26 mouse cellular contexts compared by ENCODE assay signal in genomic region chr1:164450644-164451043, GRCm38 (mm10). TPM values are rescaled to one million over a fixed set of nuclear protein-coding genes. Genes with fewer than 3 reads are reported as not detected.
A peak's percentile ranks its signal among the peaks of the same experiment; 100 is the strongest.
DNase-seq lines count a peak whose midpoint lies in the region; ATAC-seq and TF ChIP-seq lines count a peak whose summit lies in the region.
"Had no signal": no experiment of that assay in that cellular context is flagged by ENCODE, and none has a peak within 500 bp of the region (broad histone marks: within the 10 kb centered on the region; RNA-seq: fewer than 3 reads in every experiment).

No protein-coding gene starts in this region.

- TF ChIP-seq CTCF in heart, postnatal 0 days (IDR thresholded peaks at IDR 0.05; ENCODE audit: low read depth): no peak
- TF ChIP-seq CTCF in intestine, postnatal 0 days (IDR thresholded peaks at IDR 0.05; ENCODE audit: low read depth): no peak
- no peak for TF ChIP-seq CTCF in thymus, adult 2 months (IDR thresholded peaks at IDR 0.05; ENCODE audit: borderline replicate concordance, control insufficient read depth, extremely low read depth, insufficient read depth, low read length, poor library complexity)

- intact Hi-C loops in heart, postnatal 25 days (cut with DNase I): no loop called here

- peaks cover 45% of the 10 kb centered on the region for H3K36me3 ChIP-seq in heart, postnatal 0 days (replicated peaks; ENCODE audit: control insufficient read depth, insufficient read depth, low read length)
- peaks cover 64% of the 10 kb centered on the region for H3K36me3 ChIP-seq in intestine, postnatal 0 days (ENCODE audit: control insufficient read depth, insufficient read depth)
- peaks cover 7% of the 10 kb centered on the region; the same call in 1 of the 2 replicates for H3K36me3 ChIP-seq in thymus, adult 2 months (ENCODE audit: control insufficient read depth, insufficient read depth, low read length)
- H3K36me3 ChIP-seq: limb, embryonic 12.5 days; liver, embryonic 12.5 days had no signal

- no peak overlapping the region for H3K4me3 ChIP-seq in heart, postnatal 0 days (ENCODE audit: low read depth, low read length)
- no peak overlapping the region for H3K4me3 ChIP-seq in intestine, postnatal 0 days (ENCODE audit: low read depth, low read length)
- no peak overlapping the region for H3K4me3 ChIP-seq in thymus, adult 2 months (ENCODE audit: control insufficient read depth, insufficient read depth, low read length)
- H3K4me3 ChIP-seq: embryonic facial prominence, embryonic 13.5 days; erythroblast, embryonic 14.5 days; hindbrain, embryonic 12.5 days; limb, embryonic 12.5 days; liver, embryonic 12.5 days; neural tube, embryonic 12.5 days had no signal

- no peak for TF ChIP-seq EP300 in heart, postnatal 0 days (IDR thresholded peaks at IDR 0.05; ENCODE audit: low read depth)

- no peaks in the 10 kb centered on the region for H3K27me3 ChIP-seq in heart, postnatal 0 days (ENCODE audit: control insufficient read depth, insufficient read depth, low read length)
- H3K27me3 ChIP-seq in intestine, postnatal 0 days (replicated peaks; ENCODE audit: control insufficient read depth, insufficient read depth, low read length): no peaks in the 10 kb centered on the region
- no peaks in the 10 kb centered on the region for H3K27me3 ChIP-seq in thymus, adult 2 months (ENCODE audit: control insufficient read depth, insufficient read depth, low read length)
- H3K27me3 ChIP-seq: hindbrain, embryonic 12.5 days; neural tube, embryonic 12.5 days had no signal

- H3K9me3 ChIP-seq in heart, postnatal 0 days (replicated peaks; ENCODE audit: control insufficient read depth, low read length): no peaks in the 10 kb centered on the region
- no peaks in the 10 kb centered on the region for H3K9me3 ChIP-seq in intestine, postnatal 0 days (ENCODE audit: control insufficient read depth)
- H3K9me3 ChIP-seq: embryonic facial prominence, embryonic 13.5 days; hindbrain, embryonic 12.5 days; limb, embryonic 12.5 days; liver, embryonic 12.5 days; neural tube, embryonic 12.5 days had no signal

- TF ChIP-seq POLR2A in thymus, adult 2 months (IDR thresholded peaks at IDR 0.05; ENCODE audit: control insufficient read depth, extremely low read depth, insufficient read depth, low read length, poor library complexity): no peak

- H3K4me2 ChIP-seq in heart, postnatal 0 days (ENCODE audit: low read depth, low read length): no peak overlapping the region
- H3K4me2 ChIP-seq in intestine, postnatal 0 days (replicated peaks; ENCODE audit: low read depth): 0 out of 2 replicates have a peak overlapping the region, but pooled peaks have one; percentile 1
- H3K4me2 ChIP-seq: embryonic facial prominence, embryonic 13.5 days; hindbrain, embryonic 12.5 days; limb, embryonic 12.5 days; liver, embryonic 12.5 days; midbrain, embryonic 11.5 days; neural tube, embryonic 12.5 days had no signal

- WGBS in heart, postnatal 0 days: 70% methylated on average over 4 of the region's 4 CpGs
- 35% methylated on average over 4 of the region's 4 CpGs for WGBS in intestine, postnatal 0 days
- 97% methylated on average over 4 of the region's 4 CpGs for WGBS in thymus, adult 2 months

- H3K27ac ChIP-seq in heart, postnatal 0 days (ENCODE audit: low read depth): peak overlapping the region; percentile 64; the same call in 1 of the 2 replicates
- H3K27ac ChIP-seq in intestine, postnatal 0 days (ENCODE audit: low read depth, low read length): no peak overlapping the region; the same call in 1 of the 2 replicates
- no peak overlapping the region for H3K27ac ChIP-seq in thymus, adult 2 months (ENCODE audit: control insufficient read depth, insufficient read depth, low read length)
- H3K27ac ChIP-seq: embryonic facial prominence, embryonic 13.5 days; hindbrain, embryonic 12.5 days; left cerebral cortex, adult 2 months; limb, embryonic 12.5 days; liver, embryonic 12.5 days; neural tube, embryonic 12.5 days had no signal

- DNase-seq in heart, postnatal 0 days (ENCODE audit: low spot score): no peak
- no peak for DNase-seq in heart, postnatal 25 days (ENCODE audit: low spot score)
- DNase-seq in 3134 (ENCODE audit: extremely low read depth, insufficient read length, low spot score) (peak; percentile 19), 3T3-L1 (ENCODE audit: low read depth, low spot score) (peak; percentile 35)
- DNase-seq in thymus, adult 2 months: no peak
- DNase-seq in ovary, adult 18-20 months (ENCODE audit: low spot score): no peak
- DNase-seq: adrenal gland, postnatal 14 days; cerebellum, adult 11 months; cerebellum, adult 9-11 months; gastrocnemius, postnatal 10 days; heart, postnatal 36 days; kidney, postnatal 14 days; liver, postnatal 0 days; lung, postnatal 36 days; right cerebral cortex, postnatal 4 days had no signal

- H3K9ac ChIP-seq in heart, postnatal 0 days (replicated peaks; ENCODE audit: low read depth, low read length): no peak overlapping the region
- no peak overlapping the region for H3K9ac ChIP-seq in intestine, postnatal 0 days (ENCODE audit: low read depth, low read length)
- H3K9ac ChIP-seq: embryonic facial prominence, embryonic 13.5 days; hindbrain, embryonic 12.5 days; limb, embryonic 12.5 days; liver, embryonic 12.5 days; liver, postnatal 0 days; neural tube, embryonic 12.5 days had no signal

- peaks cover 35% of the 10 kb centered on the region for H3K4me1 ChIP-seq in heart, postnatal 0 days (ENCODE audit: control insufficient read depth, insufficient read depth)
- peaks cover 12% of the 10 kb centered on the region; the same call in 1 of the 2 replicates for H3K4me1 ChIP-seq in intestine, postnatal 0 days (replicated peaks; ENCODE audit: control insufficient read depth, insufficient read depth, low read length)
- H3K4me1 ChIP-seq in thymus, adult 2 months (replicated peaks; ENCODE audit: control insufficient read depth, insufficient read depth, low read length): peaks cover 32% of the 10 kb centered on the region

- ATAC-seq in heart, postnatal 0 days (ENCODE audit: insufficient read depth, low read depth): no peak
- ATAC-seq in intestine, postnatal 0 days: peak; percentile 13; the same call in 1 of the 2 replicates
- ATAC-seq: forebrain, embryonic 16.5 days; liver, embryonic 12.5 days; liver, postnatal 0 days; midbrain, embryonic 16.5 days had no signal

RNA-seq across cellular contexts. Expression of gene Atp1b1, which starts 7.5 kb away (rescaled TPM):
- 149 and 175 TPM in 2 replicates for total RNA-seq in heart, postnatal 0 days (2014; rRNA removed; ENCODE audit: low replicate concordance)
- 308 TPM in 2 replicates for polyA plus RNA-seq in heart, postnatal 0 days (2015; fragmentation: Nextera tagmentation; extraction: Ambion mirVana)
- 100 to 1,000 TPM; 416 to 492 TPM for total RNA-seq in heart, postnatal 25 days (2021)
- 227 and 233 TPM in 2 replicates for polyA plus RNA-seq in intestine, postnatal 0 days (2015; fragmentation: Nextera tagmentation; extraction: Ambion mirVana)
- polyA plus RNA-seq in thymus, adult 2 months (2012; rRNA removed): 56.5 and 59.4 TPM in 2 replicates
- polyA plus RNA-seq: erythroblast, embryonic 14.5 days had no signal

Comparison
In these comparisons a context has a peak if more than half of its experiments do, and no peak if none do; other contexts are left out.
1. DNase-seq: peak in 3134 (single experiment) and 3T3-L1 (single experiment); none in heart, postnatal 0 days (single experiment), heart, postnatal 25 days (single experiment), thymus, adult 2 months (single experiment) and ovary, adult 18-20 months (single experiment).